Mouse (Mus musculus): Measurements from ENCODE around the gene Tnfrsf17. TPM values are rescaled to one million over a fixed set of nuclear protein-coding genes. Genes with fewer than 3 reads are reported as not detected.

Gene Tnfrsf17
- polyA plus RNA-seq (2012; rRNA removed) = 0.16 and 0.27 TPM in 2 replicates

DNA sequence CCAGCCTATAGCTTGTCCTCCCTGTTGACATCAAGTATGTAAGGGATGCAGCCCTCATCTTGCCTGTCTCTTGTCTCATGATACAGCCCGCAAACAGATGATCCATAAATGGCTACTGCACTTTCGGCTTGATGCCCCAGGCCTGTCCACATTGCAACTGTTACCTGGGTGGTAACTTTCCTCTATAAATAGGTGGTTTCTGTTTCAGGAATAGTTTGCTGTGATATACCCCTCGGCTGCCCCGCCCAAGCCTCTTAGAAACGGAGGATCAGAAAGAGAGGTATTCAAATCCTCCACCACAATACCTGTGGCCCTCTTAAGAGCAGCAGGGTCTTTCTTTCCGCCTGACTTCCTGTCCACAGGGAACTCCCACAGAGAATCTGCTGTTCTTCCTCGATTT, at the start of gene Tnfrsf17:
TSS of gene Tnfrsf17 (plus strand) at position 301 of the 400 bp plus-strand sequence.
- Histone ChIP-seq H3K27ac (ENCODE audit: insufficient read depth, low read depth, low read length) (no peak within 1 kb of the TSS), H3K4me1 (ENCODE audit: control insufficient read depth, insufficient read depth, low read length) (peaks cover 14% of the 10 kb centered on the region), H3K36me3 (ENCODE audit: control insufficient read depth, insufficient read depth, low read length) (no peaks in the 10 kb centered on the region), H3K4me3 (ENCODE audit: insufficient read depth, low read depth, low read length) (no peak within 1 kb of the TSS), H3K27me3 (replicated peaks; ENCODE audit: control insufficient read depth, insufficient read depth, low read length) (no peaks in the 10 kb centered on the region)
- 81% methylated on average over 7 of the region's 7 CpGs for WGBS
- no peak for DNase-seq
- TF ChIP-seq POLR2A (IDR thresholded peaks at IDR 0.05; ENCODE audit: low read depth, low read length) (no peak), CTCF (conservative IDR thresholded peaks at IDR 0.05; ENCODE audit: insufficient read depth, insufficient read length, low read depth, low read length) (no peak)

- H3K4me3 ChIP-seq (ENCODE audit: insufficient read depth, low read depth, low read length) = no peak overlapping the region
- H3K27ac ChIP-seq (ENCODE audit: insufficient read depth, low read depth, low read length) = peak overlapping the region; percentile 83
- H3K27me3 ChIP-seq (replicated peaks; ENCODE audit: control insufficient read depth, insufficient read depth, low read length) = no peaks in the 10 kb centered on the region
- peak; percentile 91 for DNase-seq
- TF ChIP-seq CTCF (conservative IDR thresholded peaks at IDR 0.05; ENCODE audit: insufficient read depth, insufficient read length, low read depth, low read length) (no peak), POLR2A (IDR thresholded peaks at IDR 0.05; ENCODE audit: low read depth, low read length) (no peak)
- WGBS = 64% methylated on average over 2 of the region's 2 CpGs
- no peaks in the 10 kb centered on the region for H3K36me3 ChIP-seq (ENCODE audit: control insufficient read depth, insufficient read depth, low read length)
- 0 out of 2 replicates have a peak, but pooled peaks cover 4% of the 10 kb centered on the region for H3K4me1 ChIP-seq (ENCODE audit: control insufficient read depth, insufficient read depth, low read length)
These were observed 47.1 kb upstream of the Tnfrsf17 start for GRCm38 (mm10) chr16:11266556-11266955.

GRCm38 (mm10) chr16:11269808-11270207, 43.8 kb upstream of the Tnfrsf17 start:
- Histone ChIP-seq H3K36me3 (ENCODE audit: control insufficient read depth, insufficient read depth, low read length) (no peaks in the 10 kb centered on the region), H3K27ac (ENCODE audit: insufficient read depth, low read depth, low read length) (no peak overlapping the region), H3K4me3 (ENCODE audit: insufficient read depth, low read depth, low read length) (no peak overlapping the region), H3K4me1 (ENCODE audit: control insufficient read depth, insufficient read depth, low read length) (0 out of 2 replicates have a peak, but pooled peaks cover 4% of the 10 kb centered on the region), H3K27me3 (replicated peaks; ENCODE audit: control insufficient read depth, insufficient read depth, low read length) (no peaks in the 10 kb centered on the region)
- no peak for TF ChIP-seq CTCF (conservative IDR thresholded peaks at IDR 0.05; ENCODE audit: insufficient read depth, insufficient read length, low read depth, low read length)
- no peak for TF ChIP-seq POLR2A (IDR thresholded peaks at IDR 0.05; ENCODE audit: low read depth, low read length)
- no peak for DNase-seq
- WGBS = 20% methylated on average over 6 of the region's 6 CpGs

DNA sequence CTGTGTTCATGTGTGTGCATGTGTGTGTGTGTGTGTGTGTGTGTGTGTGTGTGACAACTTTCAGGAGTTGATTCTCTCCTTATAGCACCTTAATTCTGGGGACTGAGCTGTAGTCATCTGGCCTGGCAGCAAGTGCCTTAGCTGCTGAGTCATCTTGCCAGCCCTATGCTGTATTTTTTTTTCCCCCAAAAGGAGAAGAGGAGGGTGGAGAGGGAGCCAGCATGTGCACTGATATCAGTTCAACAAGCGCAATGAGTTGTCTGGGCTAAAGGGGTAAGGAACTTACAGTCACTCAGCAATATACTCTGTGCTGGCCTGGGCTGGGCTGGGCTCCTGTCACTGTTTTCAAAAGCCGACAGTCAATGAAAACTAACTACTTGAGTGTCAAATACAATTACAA, 43.0 kb upstream of the Tnfrsf17 start:
- no peaks in the 10 kb centered on the region for H3K36me3 ChIP-seq (ENCODE audit: control insufficient read depth, insufficient read depth, low read length)
- no peak for TF ChIP-seq POLR2A (IDR thresholded peaks at IDR 0.05; ENCODE audit: low read depth, low read length)
- no peak for TF ChIP-seq CTCF (conservative IDR thresholded peaks at IDR 0.05; ENCODE audit: insufficient read depth, insufficient read length, low read depth, low read length)
- WGBS = 90% methylated on average over 2 of the region's 2 CpGs
- 0 out of 2 replicates have a peak, but pooled peaks cover 2% of the 10 kb centered on the region for H3K4me1 ChIP-seq (ENCODE audit: control insufficient read depth, insufficient read depth, low read length)
- H3K27ac ChIP-seq (ENCODE audit: insufficient read depth, low read depth, low read length) = no peak overlapping the region
- H3K4me3 ChIP-seq (ENCODE audit: insufficient read depth, low read depth, low read length) = no peak overlapping the region
- no peaks in the 10 kb centered on the region for H3K27me3 ChIP-seq (replicated peaks; ENCODE audit: control insufficient read depth, insufficient read depth, low read length)
- no peak for DNase-seq

- 0 out of 2 replicates have a peak, but pooled peaks cover under 1% of the 10 kb centered on the region for H3K4me1 ChIP-seq (ENCODE audit: control insufficient read depth, insufficient read depth, low read length)
- DNase-seq = no peak
- H3K27ac ChIP-seq (ENCODE audit: insufficient read depth, low read depth, low read length) = no peak overlapping the region
- H3K27me3 ChIP-seq (replicated peaks; ENCODE audit: control insufficient read depth, insufficient read depth, low read length) = no peaks in the 10 kb centered on the region
- H3K36me3 ChIP-seq (ENCODE audit: control insufficient read depth, insufficient read depth, low read length) = no peaks in the 10 kb centered on the region
- no peak for TF ChIP-seq POLR2A (IDR thresholded peaks at IDR 0.05; ENCODE audit: low read depth, low read length)
- no peak for TF ChIP-seq CTCF (conservative IDR thresholded peaks at IDR 0.05; ENCODE audit: insufficient read depth, insufficient read length, low read depth, low read length)
- H3K4me3 ChIP-seq (ENCODE audit: insufficient read depth, low read depth, low read length) = no peak overlapping the region
These were observed 42.5 kb upstream of the Tnfrsf17 start for GRCm38 (mm10) chr16:11271073-11271472.

DNA sequence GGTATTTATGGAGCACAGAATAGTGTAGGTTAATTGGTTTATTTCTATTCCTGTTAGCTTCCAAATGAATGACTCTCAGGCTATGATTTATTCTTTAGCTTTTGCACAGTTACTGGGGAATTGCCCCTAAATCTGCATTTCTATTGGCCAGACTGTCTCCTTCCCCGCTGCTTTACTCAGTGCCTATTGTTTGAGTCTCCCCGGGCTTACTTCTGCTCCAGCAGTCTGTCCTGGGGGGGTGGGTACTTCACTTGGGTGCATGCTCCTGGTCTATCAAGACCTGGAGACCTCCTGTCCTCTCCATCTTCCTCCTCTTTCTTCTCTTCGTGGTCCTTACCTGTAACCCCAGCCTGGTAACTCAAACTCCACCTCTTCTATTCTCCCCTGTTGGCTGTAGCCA, 36.7 kb upstream of the Tnfrsf17 start:
- no peak overlapping the region for H3K4me3 ChIP-seq (ENCODE audit: insufficient read depth, low read depth, low read length)
- no peaks in the 10 kb centered on the region for H3K27me3 ChIP-seq (replicated peaks; ENCODE audit: control insufficient read depth, insufficient read depth, low read length)
- H3K36me3 ChIP-seq (ENCODE audit: control insufficient read depth, insufficient read depth, low read length) = no peaks in the 10 kb centered on the region
- no peak for TF ChIP-seq POLR2A (IDR thresholded peaks at IDR 0.05; ENCODE audit: low read depth, low read length)
- no peak for TF ChIP-seq CTCF (conservative IDR thresholded peaks at IDR 0.05; ENCODE audit: insufficient read depth, insufficient read length, low read depth, low read length)
- H3K27ac ChIP-seq (ENCODE audit: insufficient read depth, low read depth, low read length) = no peak overlapping the region
- WGBS = 41% methylated on average over 3 of the region's 3 CpGs
- DNase-seq = no peak
- H3K4me1 ChIP-seq (ENCODE audit: control insufficient read depth, insufficient read depth, low read length) = no peaks in the 10 kb centered on the region

GRCm38 (mm10) chr16:11278778-11279177, 34.8 kb upstream of the Tnfrsf17 start:
- 83% methylated on average over 6 of the region's 6 CpGs for WGBS
- no peak for TF ChIP-seq POLR2A (IDR thresholded peaks at IDR 0.05; ENCODE audit: low read depth, low read length)
- no peak for TF ChIP-seq CTCF (conservative IDR thresholded peaks at IDR 0.05; ENCODE audit: insufficient read depth, insufficient read length, low read depth, low read length)
- no peaks in the 10 kb centered on the region for H3K4me1 ChIP-seq (ENCODE audit: control insufficient read depth, insufficient read depth, low read length)

More at GRCm38 (mm10) chr16:11278778-11279177, 34.8 kb upstream of the Tnfrsf17 start:
- Histone ChIP-seq H3K36me3 (ENCODE audit: control insufficient read depth, insufficient read depth, low read length) (no peaks in the 10 kb centered on the region), H3K27ac (ENCODE audit: insufficient read depth, low read depth, low read length) (no peak overlapping the region), H3K4me3 (ENCODE audit: insufficient read depth, low read depth, low read length) (no peak overlapping the region), H3K27me3 (replicated peaks; ENCODE audit: control insufficient read depth, insufficient read depth, low read length) (no peaks in the 10 kb centered on the region)
- DNase-seq = no peak
